Mouse (Mus musculus): ENCODE data around the gene Arid5b. TPM values are rescaled to one million over a fixed set of nuclear protein-coding genes. Genes with fewer than 3 reads are reported as not detected.

Gene Arid5b
- polyA plus RNA-seq, 1 experiment from 2014 or later: 44.2 TPM

DNA sequence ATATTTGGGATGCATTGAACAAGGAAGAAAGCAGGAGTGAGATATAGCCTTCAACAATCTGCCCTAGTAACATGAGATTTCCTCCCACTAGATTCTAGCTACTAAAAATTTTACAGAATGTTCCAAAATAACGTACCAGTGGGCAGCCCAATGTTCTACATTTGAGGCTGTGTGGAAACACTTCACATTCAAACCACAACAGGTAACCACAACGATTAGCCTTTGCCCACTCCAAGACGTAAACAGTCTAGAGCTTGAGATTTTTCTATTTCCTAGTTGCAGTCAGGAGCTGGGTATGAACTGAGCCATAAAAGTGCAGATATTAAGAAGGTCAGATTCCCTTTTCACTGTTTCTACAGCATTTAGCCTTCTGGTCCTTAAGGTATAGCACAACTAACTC lies 56.5 kb downstream of the Arid5b start:
- WGBS: 77% methylated on average over 3 of the region's 3 CpGs
- Histone ChIP-seq H3K27ac (no peak overlapping the region; the same call in 1 of the 2 replicates), H3K9ac (no peak overlapping the region), H3K9me3 (peaks cover 5% of the 10 kb centered on the region), H3K4me3 (no peak overlapping the region), H3K4me2 (replicated peaks) (no peak overlapping the region), H3K36me3 (peaks cover 37% of the 10 kb centered on the region), H3K27me3 (no peaks in the 10 kb centered on the region), H3K4me1 (peaks cover 23% of the 10 kb centered on the region)
- ATAC-seq (ENCODE audit: low FRiP score, low read depth): no peak

- Histone ChIP-seq H3K4me3 (no peak overlapping the region), H3K4me1 (peaks cover 23% of the 10 kb centered on the region), H3K9ac (no peak overlapping the region), H3K36me3 (peaks cover 43% of the 10 kb centered on the region), H3K9me3 (peaks cover 10% of the 10 kb centered on the region), H3K27ac (peak overlapping the region; percentile 86), H3K27me3 (no peaks in the 10 kb centered on the region), H3K4me2 (replicated peaks) (peak overlapping the region; percentile 25)
- WGBS: 24% methylated on average over 9 of the region's 9 CpGs
- ATAC-seq (ENCODE audit: low FRiP score, low read depth): peak; percentile 77
Observed at GRCm38 (mm10) chr10:68219327-68219726, 59.2 kb downstream of the Arid5b start.

GRCm38 (mm10) chr10:68218678-68219077 lies 59.9 kb downstream of the Arid5b start:
- Histone ChIP-seq H3K4me3 (no peak overlapping the region), H3K27ac (peak overlapping the region; percentile 70; the same call in 1 of the 2 replicates), H3K9ac (no peak overlapping the region), H3K9me3 (peaks cover 10% of the 10 kb centered on the region), H3K4me1 (peaks cover 23% of the 10 kb centered on the region), H3K4me2 (replicated peaks) (no peak overlapping the region), H3K36me3 (peaks cover 43% of the 10 kb centered on the region), H3K27me3 (no peaks in the 10 kb centered on the region)
- ATAC-seq (ENCODE audit: low FRiP score, low read depth): no peak
- 59% methylated on average over 4 of the region's 4 CpGs for WGBS

DNA sequence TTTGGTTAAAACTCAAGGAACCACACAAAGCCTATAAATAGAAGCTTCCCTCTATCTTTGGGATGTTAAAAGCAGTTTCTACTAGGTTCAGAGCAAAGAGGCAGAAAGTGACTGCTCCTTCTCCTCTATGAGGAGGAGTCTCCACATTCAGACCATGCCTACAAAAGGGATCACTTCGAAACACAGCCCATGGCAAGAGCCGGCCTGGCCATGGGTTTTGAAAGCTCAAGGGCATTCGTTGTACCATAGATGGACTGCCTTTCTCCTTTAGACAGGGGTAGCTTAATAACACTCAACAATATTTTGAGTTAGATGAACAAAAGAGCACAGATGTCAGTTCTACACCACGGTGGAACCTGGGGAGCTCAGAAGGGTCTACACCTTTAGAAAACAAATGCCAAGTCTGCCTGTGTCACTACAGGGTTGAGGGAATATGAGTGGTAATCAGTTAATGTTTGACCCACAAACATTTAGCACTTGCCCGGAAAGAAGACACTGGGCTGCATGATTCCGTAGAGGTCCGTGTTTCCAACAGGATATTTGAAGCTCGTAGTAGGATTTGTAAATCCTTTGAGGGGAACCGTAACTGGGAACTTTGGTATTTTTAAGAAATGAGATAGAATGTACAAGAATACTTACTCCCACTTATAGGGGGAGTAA lies 63.6 kb downstream of the Arid5b start:
- Histone ChIP-seq H3K4me2 (replicated peaks) (no peak overlapping the region), H3K27me3 (no peaks in the 10 kb centered on the region), H3K9ac (no peak overlapping the region), H3K36me3 (peaks cover 25% of the 10 kb centered on the region), H3K4me3 (no peak overlapping the region), H3K9me3 (peaks cover 10% of the 10 kb centered on the region), H3K4me1 (peaks cover 37% of the 10 kb centered on the region), H3K27ac (no peak overlapping the region)
- ATAC-seq (ENCODE audit: low FRiP score, low read depth): no peak
- WGBS: 93% methylated on average over 9 of the region's 9 CpGs

DNA sequence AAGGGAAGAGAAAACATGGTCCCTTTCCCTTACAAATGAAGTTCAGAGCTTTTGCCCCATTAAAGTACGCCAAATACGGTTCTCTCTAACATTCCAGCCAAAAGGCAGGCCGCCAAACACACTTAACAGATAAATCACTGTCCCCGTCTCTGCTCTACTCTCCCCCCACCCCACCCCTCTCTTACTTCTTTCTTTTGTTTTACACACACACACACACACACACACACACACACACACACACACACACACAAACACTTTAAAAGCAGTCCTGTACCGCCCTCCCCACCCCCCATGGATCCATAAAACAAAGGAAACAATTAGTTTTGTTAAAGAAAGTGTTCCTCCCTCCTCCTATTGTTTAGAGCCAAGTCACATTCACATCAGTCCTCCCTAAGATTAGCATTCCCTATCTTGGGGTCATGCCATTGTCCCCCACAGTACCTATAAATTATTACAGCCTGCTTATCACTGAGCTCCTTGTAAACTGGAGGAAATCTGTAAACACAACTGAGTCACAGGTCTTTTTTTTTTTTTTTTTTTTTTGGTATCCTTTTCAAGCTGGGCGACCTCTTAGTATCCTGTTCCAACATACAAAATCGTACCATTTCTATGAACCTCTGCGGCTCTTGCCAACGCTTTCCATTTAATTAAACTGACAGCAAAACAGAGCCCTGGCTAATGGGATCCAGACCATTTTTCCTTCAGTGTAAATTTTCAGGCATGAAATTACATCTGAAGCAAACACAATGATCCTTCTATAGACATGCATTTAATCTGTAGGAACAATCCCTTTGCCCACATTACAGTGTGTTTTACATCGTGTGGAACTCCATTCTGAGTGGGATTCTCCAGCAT lies 66.3 kb downstream of the Arid5b start:
- H3K27ac ChIP-seq: no peak overlapping the region
- 13% methylated on average over 10 of the region's 10 CpGs for WGBS
- peak; percentile 54; the same call in 1 of the 2 replicates for ATAC-seq (ENCODE audit: low FRiP score, low read depth)
- H3K9me3 ChIP-seq: peaks cover 7% of the 10 kb centered on the region
- peaks cover 18% of the 10 kb centered on the region for H3K36me3 ChIP-seq
- peak overlapping the region; percentile 14; the same call in 1 of the 2 replicates for H3K4me2 ChIP-seq (replicated peaks)
- H3K9ac ChIP-seq: no peak overlapping the region
- H3K27me3 ChIP-seq: no peaks in the 10 kb centered on the region
- H3K4me3 ChIP-seq: no peak overlapping the region
- H3K4me1 ChIP-seq: peaks cover 43% of the 10 kb centered on the region

DNA sequence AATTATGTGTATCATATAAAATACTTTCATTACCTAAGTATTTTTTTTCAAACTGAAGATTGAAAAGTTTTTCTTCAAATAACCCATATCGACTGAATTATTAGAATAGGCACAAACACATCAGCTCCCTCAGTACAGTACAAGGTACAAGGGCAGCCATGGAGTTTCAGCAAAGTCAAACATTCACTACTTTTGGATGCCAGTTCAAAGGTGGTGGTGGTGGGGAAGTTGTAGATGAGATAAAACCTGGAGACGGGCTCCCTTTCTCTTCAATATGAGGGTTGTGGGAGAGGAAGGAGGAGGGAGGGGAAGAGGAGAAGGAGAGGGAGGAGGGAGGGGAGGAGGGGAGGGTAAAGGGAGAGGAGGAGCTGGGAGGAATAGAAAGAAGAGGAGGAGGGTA lies 67.0 kb downstream of the Arid5b start:
- Histone ChIP-seq H3K27ac (no peak overlapping the region), H3K27me3 (no peaks in the 10 kb centered on the region), H3K4me1 (peaks cover 43% of the 10 kb centered on the region), H3K9me3 (0 out of 2 replicates have a peak, but pooled peaks cover 3% of the 10 kb centered on the region), H3K4me2 (replicated peaks) (no peak overlapping the region), H3K4me3 (no peak overlapping the region), H3K9ac (no peak overlapping the region), H3K36me3 (peaks cover 14% of the 10 kb centered on the region)
- no peak for ATAC-seq (ENCODE audit: low FRiP score, low read depth)
- WGBS: 71% methylated on average over 2 of the region's 2 CpGs

DNA sequence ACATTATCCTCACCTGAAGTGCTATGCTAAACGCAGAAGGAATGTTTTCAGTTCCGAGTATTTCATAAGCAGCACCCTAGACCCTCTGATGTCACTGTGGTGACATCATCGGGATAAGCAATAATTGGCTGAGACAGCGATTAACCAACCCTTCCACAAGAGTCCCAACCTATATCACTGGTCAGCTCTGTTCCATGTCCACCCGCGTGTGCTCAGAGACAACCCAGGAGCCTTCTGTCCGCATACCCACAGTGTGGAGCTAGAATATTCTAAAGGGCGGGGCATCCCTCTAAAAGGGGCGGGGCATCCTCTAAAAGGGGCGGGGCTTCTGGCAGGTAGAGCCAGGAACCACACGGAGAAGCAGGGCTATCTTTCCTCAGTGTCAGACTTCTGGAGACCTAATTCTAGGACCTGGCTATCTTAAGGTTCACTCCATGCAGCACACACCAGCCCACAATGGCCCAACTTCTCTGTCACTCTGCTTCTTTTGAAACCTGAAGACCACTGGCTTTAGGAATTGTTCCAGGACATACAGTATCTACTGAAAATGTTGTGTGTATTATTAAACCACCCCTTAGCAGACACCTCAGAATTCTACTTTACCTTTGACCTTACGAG lies 68.4 kb downstream of the Arid5b start:
- Histone ChIP-seq H3K9ac (no peak overlapping the region), H3K9me3 (no peaks in the 10 kb centered on the region), H3K4me2 (replicated peaks) (no peak overlapping the region), H3K4me3 (no peak overlapping the region), H3K27ac (no peak overlapping the region), H3K36me3 (peaks cover 10% of the 10 kb centered on the region), H3K27me3 (no peaks in the 10 kb centered on the region), H3K4me1 (peaks cover 43% of the 10 kb centered on the region)
- WGBS: 87% methylated on average over 12 of the region's 12 CpGs
- ATAC-seq (ENCODE audit: low FRiP score, low read depth): no peak

DNA sequence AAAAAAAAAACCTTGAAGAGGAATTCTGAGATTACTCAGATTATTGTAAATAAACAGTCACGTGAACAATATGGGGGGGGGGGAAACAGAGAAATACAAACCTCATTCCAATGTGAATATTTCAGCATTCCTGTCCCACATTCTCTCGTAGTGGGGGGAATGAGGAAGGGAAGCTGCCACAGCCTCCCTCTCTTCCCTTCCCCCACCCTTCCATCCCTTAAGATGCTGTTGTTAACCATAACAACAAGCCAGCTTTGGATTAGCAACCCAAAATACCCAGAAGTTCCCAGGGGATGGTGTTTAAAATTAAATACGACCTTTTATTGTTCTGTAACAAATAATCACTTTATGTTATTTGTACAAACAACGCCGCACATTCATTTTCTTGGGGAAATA lies 69.9 kb downstream of the Arid5b start:
- peak overlapping the region; percentile 54 for H3K4me2 ChIP-seq (replicated peaks)

GRCm38 (mm10) chr10:68207803-68208669 lies 70.5 kb downstream of the Arid5b start:
- peaks cover 11% of the 10 kb centered on the region; the same call in 1 of the 2 replicates for H3K36me3 ChIP-seq
- no peaks in the 10 kb centered on the region for H3K9me3 ChIP-seq
- no peaks in the 10 kb centered on the region for H3K27me3 ChIP-seq
- peaks cover 43% of the 10 kb centered on the region for H3K4me1 ChIP-seq
- H3K4me2 ChIP-seq (replicated peaks): peak overlapping the region; percentile 54
- no peak overlapping the region for H3K27ac ChIP-seq
- H3K9ac ChIP-seq: no peak overlapping the region
- 0 out of 2 replicates have a peak overlapping the region, but pooled peaks have one; percentile 20 for H3K4me3 ChIP-seq
- peak; percentile 62; the same call in 1 of the 2 replicates for ATAC-seq (ENCODE audit: low FRiP score, low read depth)
- 5% methylated on average over 20 of the region's 20 CpGs for WGBS

More for the DNA sequence above, 69.9 kb downstream of the Arid5b start:
- H3K4me3 ChIP-seq: no peak overlapping the region
- H3K9ac ChIP-seq: no peak overlapping the region
- H3K4me1 ChIP-seq: peaks cover 43% of the 10 kb centered on the region
- ATAC-seq (ENCODE audit: low FRiP score, low read depth): no peak
- H3K27ac ChIP-seq: no peak overlapping the region
- no peaks in the 10 kb centered on the region for H3K9me3 ChIP-seq
- peaks cover 11% of the 10 kb centered on the region; the same call in 1 of the 2 replicates for H3K36me3 ChIP-seq
- H3K27me3 ChIP-seq: no peaks in the 10 kb centered on the region
- WGBS: 27% methylated on average over 5 of the region's 5 CpGs

- 80% methylated on average over 6 of the region's 6 CpGs for WGBS
- Histone ChIP-seq H3K9me3 (no peaks in the 10 kb centered on the region), H3K27me3 (no peaks in the 10 kb centered on the region), H3K9ac (no peak overlapping the region), H3K36me3 (peaks cover 34% of the 10 kb centered on the region), H3K4me2 (replicated peaks) (no peak overlapping the region), H3K4me3 (no peak overlapping the region), H3K4me1 (peaks cover 17% of the 10 kb centered on the region), H3K27ac (no peak overlapping the region)
- ATAC-seq (ENCODE audit: low FRiP score, low read depth): no peak
Observed at GRCm38 (mm10) chr10:68204391-68204790, 74.1 kb downstream of the Arid5b start.

DNA sequence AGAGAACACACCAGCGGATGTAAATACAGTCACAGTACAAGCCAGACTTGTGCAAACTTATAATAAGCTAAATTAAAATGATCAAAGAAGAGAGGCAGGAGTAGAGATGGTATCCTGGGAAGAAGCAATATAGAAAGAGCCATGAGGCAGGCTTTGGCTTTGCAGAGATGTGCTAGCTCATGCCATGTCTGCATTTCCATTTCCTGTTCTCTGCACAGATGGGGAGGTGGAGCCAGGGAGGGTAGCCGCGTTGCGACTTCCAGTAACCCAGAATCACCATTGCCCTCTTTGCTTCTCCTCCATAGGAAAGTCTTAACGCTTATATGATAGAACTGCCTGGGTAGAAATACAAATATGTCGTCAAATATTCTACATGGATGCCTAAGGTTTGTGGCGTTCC lies 74.7 kb downstream of the Arid5b start:
- WGBS: 91% methylated on average over 7 of the region's 7 CpGs
- H3K4me2 ChIP-seq (replicated peaks): no peak overlapping the region
- H3K27ac ChIP-seq: no peak overlapping the region
- no peaks in the 10 kb centered on the region for H3K9me3 ChIP-seq
- no peak overlapping the region for H3K4me3 ChIP-seq
- H3K9ac ChIP-seq: no peak overlapping the region
- ATAC-seq (ENCODE audit: low FRiP score, low read depth): no peak
- H3K4me1 ChIP-seq: peaks cover 12% of the 10 kb centered on the region
- H3K27me3 ChIP-seq: no peaks in the 10 kb centered on the region
- H3K36me3 ChIP-seq: peaks cover 36% of the 10 kb centered on the region

Data from limb, embryonic 13.5 days (tissue).